In genomic region chr14:111676166-111676581, GRCm38 (mm10) we compare ENCODE assay signal across 7 mouse cellular contexts. TPM values are rescaled to one million over a fixed set of nuclear protein-coding genes. Genes with fewer than 3 reads are reported as not detected.
A peak's percentile ranks its signal among the peaks of the same experiment; 100 is the strongest.
DNase-seq lines count a peak whose midpoint lies in the region; ATAC-seq and TF ChIP-seq lines count a peak whose summit lies in the region.

No protein-coding gene starts in this region.

- TF ChIP-seq POLR2A in olfactory bulb, adult 2 months (IDR thresholded peaks at IDR 0.05; ENCODE audit: insufficient read depth, low read depth, low read length), result no peak

- TF ChIP-seq EP300 in lung, postnatal 0 days (IDR thresholded peaks at IDR 0.05), result no peak

- H3K27ac ChIP-seq in lung, postnatal 0 days (ENCODE audit: low read length), result no peak overlapping the region
- peak overlapping the region; percentile 83 for H3K27ac ChIP-seq in heart, embryonic 15.5 days
- peak overlapping the region; percentile 89 for H3K27ac ChIP-seq in olfactory bulb, adult 2 months (ENCODE audit: insufficient read depth, low read depth, low read length)

- H3K36me3 ChIP-seq in lung, postnatal 0 days (ENCODE audit: insufficient read depth, low read length), result no peaks in the 10 kb centered on the region
- no peaks in the 10 kb centered on the region for H3K36me3 ChIP-seq in heart, embryonic 15.5 days

- peak overlapping the region; percentile 99 for H3K4me2 ChIP-seq in lung, postnatal 0 days (replicated peaks; ENCODE audit: low read depth, low read length)
- H3K4me2 ChIP-seq in heart, embryonic 15.5 days, result peak overlapping the region; percentile 96

- no peak for DNase-seq in lung, postnatal 0 days (ENCODE audit: low spot score)
- no peak for DNase-seq in lung, postnatal 25 days (ENCODE audit: low spot score)
- DNase-seq in cerebellum, postnatal 36 days, result peak; percentile 55
- peak; percentile 75 for DNase-seq in left cerebral cortex, postnatal 4 days
- DNase-seq in ovary, postnatal 14 days (ENCODE audit: low spot score), result no peak

- no peak for TF ChIP-seq CTCF in lung, postnatal 0 days (IDR thresholded peaks at IDR 0.05)
- TF ChIP-seq CTCF in olfactory bulb, adult 2 months (IDR thresholded peaks at IDR 0.05; ENCODE audit: insufficient read depth, low read depth, low read length), result no peak

- no peak overlapping the region for H3K9ac ChIP-seq in lung, postnatal 0 days (replicated peaks; ENCODE audit: low read depth)
- H3K9ac ChIP-seq in heart, embryonic 15.5 days, result peak overlapping the region; percentile 73

- peaks cover 22% of the 10 kb centered on the region for H3K27me3 ChIP-seq in lung, postnatal 0 days (replicated peaks; ENCODE audit: insufficient read depth, low read length)
- peaks cover 30% of the 10 kb centered on the region for H3K27me3 ChIP-seq in heart, embryonic 15.5 days

- WGBS in lung, postnatal 0 days, result under 1% methylated on average over 19 of the region's 19 CpGs
- 1% methylated on average over 19 of the region's 19 CpGs for WGBS in heart, embryonic 15.5 days
- WGBS in olfactory bulb, adult 2 months, result under 1% methylated on average over 19 of the region's 19 CpGs

- peak overlapping the region; percentile 53 for H3K4me3 ChIP-seq in lung, postnatal 0 days (ENCODE audit: low read depth, low read length)
- peak overlapping the region; percentile 82 for H3K4me3 ChIP-seq in heart, embryonic 15.5 days
- H3K4me3 ChIP-seq in olfactory bulb, adult 2 months (ENCODE audit: insufficient read depth, low read depth, low read length), result peak overlapping the region; percentile 88

- H3K9me3 ChIP-seq in lung, postnatal 0 days (ENCODE audit: low read length), result no peaks in the 10 kb centered on the region
- H3K9me3 ChIP-seq in heart, embryonic 15.5 days (replicated peaks), result no peaks in the 10 kb centered on the region

- intact Hi-C loops in left cerebral cortex, postnatal 4 days (cut with DNase I), result loop anchor here (10.0 kb wide), 1 partner anchor 1801 kb away; no protein-coding TSS in a partner anchor

- no peak for ATAC-seq in lung, postnatal 0 days
- no peak; the same call in 1 of the 2 replicates for ATAC-seq in heart, embryonic 15.5 days (replicated peaks; ENCODE audit: insufficient number of reproducible peaks, insufficient read depth, low FRiP score, low read depth)

- H3K4me1 ChIP-seq in lung, postnatal 0 days (ENCODE audit: insufficient read depth, low read depth, low read length), result no peaks in the 10 kb centered on the region; the same call in 1 of the 2 replicates
- peaks cover 19% of the 10 kb centered on the region for H3K4me1 ChIP-seq in heart, embryonic 15.5 days (replicated peaks)
- peaks cover 21% of the 10 kb centered on the region for H3K4me1 ChIP-seq in olfactory bulb, adult 2 months (ENCODE audit: control insufficient read depth, insufficient read depth, low read length)

RNA-seq across cellular contexts. Expression of gene Slitrk5, which starts 1.3 kb away (rescaled TPM):
- polyA plus RNA-seq in lung, postnatal 0 days (2015; fragmentation: Nextera tagmentation; extraction: Ambion mirVana), result 0.02 and 0.07 TPM in 2 replicates
- polyA plus RNA-seq in heart, embryonic 15.5 days (2015; fragmentation: Nextera tagmentation; extraction: Ambion mirVana), result 5.9 and 6.3 TPM in 2 replicates
- total RNA-seq in left cerebral cortex, postnatal 4 days (2021), result 10 to 100 TPM; 88.7 to 92.8 TPM
- not detected in 2 replicates for polyA plus RNA-seq in olfactory bulb, adult 2 months (2012; ENCODE audit: insufficient read depth, insufficient read length, low replicate concordance, missing spikeins)

Comparison
In these comparisons a context has a peak if more than half of its experiments do, and no peak if none do; other contexts are left out.
1. DNase-seq: peak in cerebellum, postnatal 36 days (2 of 2) and left cerebral cortex, postnatal 4 days (single experiment); none in lung, postnatal 0 days (single experiment), lung, postnatal 25 days (single experiment) and ovary, postnatal 14 days (single experiment).
2. Peak in every context shown above with its lines, with median percentiles within 50 percentile points of each other: H3K4me3 ChIP-seq.